Mouse (Mus musculus): Measurements from ENCODE around the gene Kbtbd2. TPM values are rescaled to one million over a fixed set of nuclear protein-coding genes. Genes with fewer than 3 reads are reported as not detected.

Kbtbd2 gene
- polyA plus RNA-seq, 1 experiment = 11.6 TPM

DNA sequence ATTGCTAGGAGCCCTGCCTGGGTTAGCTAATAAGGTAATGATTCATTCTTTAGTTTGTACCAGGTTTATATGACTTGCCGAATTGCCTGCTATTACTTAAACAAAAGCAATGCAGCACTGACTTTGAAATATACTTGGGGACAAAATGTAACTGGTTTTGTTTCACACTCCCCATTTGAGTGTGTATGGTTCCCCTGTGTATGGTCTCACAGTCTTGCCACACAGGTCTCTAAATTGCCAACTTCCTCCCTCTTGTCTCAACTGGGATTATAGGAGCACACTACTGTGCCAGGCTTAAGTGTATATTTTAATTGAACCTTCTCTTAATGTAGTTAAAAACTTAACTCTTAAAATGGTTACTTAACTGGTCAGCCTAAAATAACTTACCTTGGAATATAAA lies 38.3 kb downstream of the Kbtbd2 start:
- H3ac ChIP-seq (ENCODE audit: control insufficient read depth, insufficient read length) = no peak overlapping the region
- H3K36me3 ChIP-seq (ENCODE audit: control insufficient read depth, insufficient read depth) = peaks cover 25% of the 10 kb centered on the region
- TF ChIP-seq POLR2A (IDR thresholded peaks at IDR 0.05; ENCODE audit: insufficient read length, low read depth) (no peak), USF1 (IDR thresholded peaks at IDR 0.05; ENCODE audit: low read depth) (no peak), REST (IDR thresholded peaks at IDR 0.05; ENCODE audit: insufficient read depth, insufficient read length) (no peak), SRF (IDR thresholded peaks at IDR 0.05; ENCODE audit: control insufficient read depth, insufficient read length, low read depth) (no peak), E2F4 (IDR thresholded peaks at IDR 0.05; ENCODE audit: insufficient read depth) (no peak), POLR2AphosphoS2 (IDR thresholded peaks at IDR 0.05; ENCODE audit: insufficient read length, low read depth) (no peak), CEBPB (IDR thresholded peaks at IDR 0.05; ENCODE audit: insufficient read depth, poor library complexity, severe bottlenecking) (no peak), TCF3 (IDR thresholded peaks at IDR 0.05; ENCODE audit: insufficient read length, low read depth) (no peak), MAX (IDR thresholded peaks at IDR 0.05; ENCODE audit: low read depth) (no peak), MYOD1 (IDR thresholded peaks at IDR 0.05; ENCODE audit: control insufficient read depth in 1 of 3, insufficient read length in 2 of 3, low read depth in 2 of 3) (no peak), MYOG (IDR thresholded peaks at IDR 0.05; ENCODE audit: control insufficient read depth in 1 of 3, insufficient read depth in 1 of 3, insufficient read length in 2 of 3, low read depth in 2 of 3) (no peak), TCF12 (IDR thresholded peaks at IDR 0.05; ENCODE audit: insufficient read depth, poor library complexity, severe bottlenecking) (no peak)

DNA sequence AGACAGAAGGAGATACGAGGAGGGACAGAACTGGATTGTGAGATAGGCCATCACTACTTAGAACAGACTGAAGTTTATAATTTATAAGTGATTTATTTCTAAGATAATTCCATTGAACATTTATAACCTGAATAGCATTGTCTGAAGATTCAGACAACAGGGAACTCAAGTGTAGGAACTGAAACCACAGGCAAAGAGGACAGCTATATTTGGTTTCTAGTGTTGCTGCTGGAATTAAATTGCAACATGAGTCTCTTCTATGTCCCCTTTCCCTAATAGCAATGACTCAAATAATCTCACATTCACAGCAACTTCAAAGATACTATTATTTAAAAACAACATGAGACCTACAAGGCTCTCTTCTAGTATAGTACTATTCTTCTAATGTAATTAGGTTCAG lies 41.5 kb downstream of the Kbtbd2 start:
- peaks cover 37% of the 10 kb centered on the region for H3K36me3 ChIP-seq (ENCODE audit: control insufficient read depth, insufficient read depth)

More for the DNA sequence above, 38.3 kb downstream of the Kbtbd2 start:
- Histone ChIP-seq H3K4me3 (no peak overlapping the region), H3K27me3 (ENCODE audit: control insufficient read depth, insufficient read depth, insufficient read length) (no peaks in the 10 kb centered on the region), H3K79me2 (ENCODE audit: control insufficient read depth, insufficient read depth) (no peaks in the 10 kb centered on the region), H3K4me2 (ENCODE audit: low read depth) (no peak overlapping the region)

DNA sequence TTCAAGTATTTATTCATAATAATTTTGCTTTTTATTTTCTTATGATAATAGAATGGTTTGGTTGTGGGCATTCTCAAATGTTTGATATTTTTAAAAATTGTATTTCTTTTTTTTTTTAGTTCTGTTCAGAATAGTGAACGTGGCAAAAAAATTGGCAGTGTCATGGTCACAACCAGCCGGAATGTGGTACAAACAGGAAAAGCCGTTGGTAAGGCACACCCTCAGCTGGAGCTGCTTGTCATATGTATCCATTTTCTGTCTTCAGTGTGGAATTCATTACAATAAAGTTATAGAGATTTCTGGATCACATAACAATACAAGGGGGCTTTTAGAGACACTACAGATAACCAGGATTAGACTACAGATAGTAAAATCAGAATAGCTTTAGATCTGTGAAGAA lies 43.9 kb downstream of the Kbtbd2 start:
- H3K4me3 ChIP-seq = no peak overlapping the region
- no peaks in the 10 kb centered on the region for H3K27me3 ChIP-seq (ENCODE audit: control insufficient read depth, insufficient read depth, insufficient read length)
- TF ChIP-seq E2F4 (IDR thresholded peaks at IDR 0.05; ENCODE audit: insufficient read depth) = no peak
- no peak for TF ChIP-seq MYOD1 (IDR thresholded peaks at IDR 0.05; ENCODE audit: control insufficient read depth in 1 of 3, insufficient read length in 2 of 3, low read depth in 2 of 3)
- no peak for TF ChIP-seq POLR2A (IDR thresholded peaks at IDR 0.05; ENCODE audit: insufficient read length, low read depth)
- TF ChIP-seq REST (IDR thresholded peaks at IDR 0.05; ENCODE audit: insufficient read depth, insufficient read length) = no peak
- TF ChIP-seq MAX (IDR thresholded peaks at IDR 0.05; ENCODE audit: low read depth) = no peak
- no peak for TF ChIP-seq CEBPB (IDR thresholded peaks at IDR 0.05; ENCODE audit: insufficient read depth, poor library complexity, severe bottlenecking)
- TF ChIP-seq TCF12 (IDR thresholded peaks at IDR 0.05; ENCODE audit: insufficient read depth, poor library complexity, severe bottlenecking) = no peak
- TF ChIP-seq TCF3 (IDR thresholded peaks at IDR 0.05; ENCODE audit: insufficient read length, low read depth) = no peak
- no peak for TF ChIP-seq USF1 (IDR thresholded peaks at IDR 0.05; ENCODE audit: low read depth)
- TF ChIP-seq POLR2AphosphoS2 (IDR thresholded peaks at IDR 0.05; ENCODE audit: insufficient read length, low read depth) = no peak
- TF ChIP-seq MYOG (IDR thresholded peaks at IDR 0.05; ENCODE audit: control insufficient read depth in 1 of 3, insufficient read depth in 1 of 3, insufficient read length in 2 of 3, low read depth in 2 of 3) = no peak
- TF ChIP-seq SRF (IDR thresholded peaks at IDR 0.05; ENCODE audit: control insufficient read depth, insufficient read length, low read depth) = no peak
- no peak overlapping the region for H3K4me2 ChIP-seq (ENCODE audit: low read depth)
- H3K36me3 ChIP-seq (ENCODE audit: control insufficient read depth, insufficient read depth) = peaks cover 39% of the 10 kb centered on the region
- no peaks in the 10 kb centered on the region for H3K79me2 ChIP-seq (ENCODE audit: control insufficient read depth, insufficient read depth)
- H3ac ChIP-seq (ENCODE audit: control insufficient read depth, insufficient read length) = no peak overlapping the region

More for the DNA sequence above, 41.5 kb downstream of the Kbtbd2 start:
- Histone ChIP-seq H3K4me2 (ENCODE audit: low read depth) (no peak overlapping the region), H3ac (ENCODE audit: control insufficient read depth, insufficient read length) (no peak overlapping the region), H3K79me2 (ENCODE audit: control insufficient read depth, insufficient read depth) (no peaks in the 10 kb centered on the region), H3K27me3 (ENCODE audit: control insufficient read depth, insufficient read depth, insufficient read length) (no peaks in the 10 kb centered on the region), H3K4me3 (no peak overlapping the region)
- no peak for TF ChIP-seq USF1 (IDR thresholded peaks at IDR 0.05; ENCODE audit: low read depth)
- TF ChIP-seq MYOD1 (IDR thresholded peaks at IDR 0.05; ENCODE audit: control insufficient read depth in 1 of 3, insufficient read length in 2 of 3, low read depth in 2 of 3) = no peak
- no peak for TF ChIP-seq E2F4 (IDR thresholded peaks at IDR 0.05; ENCODE audit: insufficient read depth)
- no peak for TF ChIP-seq TCF3 (IDR thresholded peaks at IDR 0.05; ENCODE audit: insufficient read length, low read depth)

DNA sequence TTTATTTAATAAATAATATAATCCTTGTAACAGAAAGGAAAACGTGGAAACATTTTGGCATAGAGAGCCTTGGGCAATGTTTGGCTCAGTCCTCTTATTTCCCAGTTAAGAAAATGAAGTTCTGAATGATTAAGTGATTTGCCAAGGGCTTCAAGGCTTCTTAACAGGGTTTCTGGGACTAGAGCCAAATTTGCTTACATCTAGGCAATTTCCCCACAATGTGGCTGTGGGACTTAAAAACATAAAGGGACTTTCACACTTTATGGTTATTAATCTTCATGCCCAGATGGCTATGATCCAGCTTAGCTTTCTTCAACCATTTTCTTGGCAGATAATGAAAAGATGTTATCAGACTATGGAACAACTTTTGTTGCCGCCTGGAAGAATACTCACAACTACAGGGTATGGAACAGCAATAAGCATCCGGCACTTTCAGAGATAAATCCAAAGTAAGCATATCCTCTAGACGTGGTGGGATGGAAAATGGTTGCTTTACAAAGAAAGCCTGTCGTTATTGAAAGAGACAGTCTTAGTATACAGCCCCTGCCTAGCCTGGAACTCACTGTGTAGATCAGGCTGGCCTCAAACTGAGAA lies 51.6 kb downstream of the Kbtbd2 start:
- no peaks in the 10 kb centered on the region for H3K79me2 ChIP-seq (ENCODE audit: control insufficient read depth, insufficient read depth)
- no peak overlapping the region for H3ac ChIP-seq (ENCODE audit: control insufficient read depth, insufficient read length)
- TF ChIP-seq REST (IDR thresholded peaks at IDR 0.05; ENCODE audit: insufficient read depth, insufficient read length) = no peak
- no peak for TF ChIP-seq MAX (IDR thresholded peaks at IDR 0.05; ENCODE audit: low read depth)
- TF ChIP-seq SRF (IDR thresholded peaks at IDR 0.05; ENCODE audit: control insufficient read depth, insufficient read length, low read depth) = no peak
- no peak for TF ChIP-seq POLR2A (IDR thresholded peaks at IDR 0.05; ENCODE audit: insufficient read length, low read depth)
- no peak for TF ChIP-seq E2F4 (IDR thresholded peaks at IDR 0.05; ENCODE audit: insufficient read depth)
- no peak overlapping the region for H3K4me3 ChIP-seq
- no peak overlapping the region for H3K4me2 ChIP-seq (ENCODE audit: low read depth)
- H3K27me3 ChIP-seq (ENCODE audit: control insufficient read depth, insufficient read depth, insufficient read length) = no peaks in the 10 kb centered on the region
- H3K36me3 ChIP-seq (ENCODE audit: control insufficient read depth, insufficient read depth) = peaks cover 10% of the 10 kb centered on the region

DNA sequence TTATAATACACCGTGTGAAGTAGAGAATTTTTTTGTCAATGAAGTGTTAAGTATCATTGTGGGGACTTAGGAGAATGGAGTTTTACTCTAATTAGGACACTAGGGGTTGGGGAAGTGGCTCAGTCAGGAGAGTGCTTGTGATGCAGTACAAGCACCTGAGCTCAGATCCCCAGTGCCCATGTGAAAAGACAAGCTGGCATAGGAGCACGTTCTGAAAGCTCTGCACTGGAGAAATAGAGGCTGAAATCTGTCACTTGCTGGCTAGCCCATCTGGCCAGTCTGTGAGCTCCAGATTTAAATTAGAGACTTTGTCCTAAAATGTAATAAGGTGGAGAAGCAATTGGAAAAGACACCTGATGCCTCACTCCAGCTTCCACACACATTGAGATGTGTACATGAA lies 65.1 kb downstream of the Kbtbd2 start:
- H3K79me2 ChIP-seq (ENCODE audit: control insufficient read depth, insufficient read depth) = no peaks in the 10 kb centered on the region
- no peaks in the 10 kb centered on the region for H3K27me3 ChIP-seq (ENCODE audit: control insufficient read depth, insufficient read depth, insufficient read length)
- no peak overlapping the region for H3K4me2 ChIP-seq (ENCODE audit: low read depth)
- peaks cover 52% of the 10 kb centered on the region for H3K36me3 ChIP-seq (ENCODE audit: control insufficient read depth, insufficient read depth)
- TF ChIP-seq TCF3 (IDR thresholded peaks at IDR 0.05; ENCODE audit: insufficient read length, low read depth) = no peak
- no peak for TF ChIP-seq TCF12 (IDR thresholded peaks at IDR 0.05; ENCODE audit: insufficient read depth, poor library complexity, severe bottlenecking)
- TF ChIP-seq SRF (IDR thresholded peaks at IDR 0.05; ENCODE audit: control insufficient read depth, insufficient read length, low read depth) = no peak
- TF ChIP-seq E2F4 (IDR thresholded peaks at IDR 0.05; ENCODE audit: insufficient read depth) = no peak
- no peak for TF ChIP-seq MYOD1 (IDR thresholded peaks at IDR 0.05; ENCODE audit: control insufficient read depth in 1 of 3, insufficient read length in 2 of 3, low read depth in 2 of 3)
- no peak for TF ChIP-seq MYOG (IDR thresholded peaks at IDR 0.05; ENCODE audit: control insufficient read depth in 1 of 3, insufficient read depth in 1 of 3, insufficient read length in 2 of 3, low read depth in 2 of 3)
- TF ChIP-seq POLR2A (IDR thresholded peaks at IDR 0.05; ENCODE audit: insufficient read length, low read depth) = no peak
- no peak for TF ChIP-seq POLR2AphosphoS2 (IDR thresholded peaks at IDR 0.05; ENCODE audit: insufficient read length, low read depth)
- no peak overlapping the region for H3K4me3 ChIP-seq
- no peak overlapping the region for H3ac ChIP-seq (ENCODE audit: control insufficient read depth, insufficient read length)

Other genes starting within 250 kb of the Kbtbd2 start
- 0.41 TPM for gene Pde1c, start 228.7 kb downstream of the Kbtbd2 start, polyA plus RNA-seq (2012; fragmentation: generic; extraction: Trizol)
- 38.8 TPM for gene Lsm5, start 93.1 kb downstream of the Kbtbd2 start, polyA plus RNA-seq (2012; fragmentation: generic; extraction: Trizol)
- 1.8 TPM for gene Avl9, start 82.9 kb downstream of the Kbtbd2 start, polyA plus RNA-seq (2012; fragmentation: generic; extraction: Trizol)
- gene Fkbp9, start 34.2 kb upstream of the Kbtbd2 start, polyA plus RNA-seq (2012; fragmentation: generic; extraction: Trizol) = 91.6 TPM
- gene Nt5c3, start 126.1 kb upstream of the Kbtbd2 start, polyA plus RNA-seq (2012; fragmentation: generic; extraction: Trizol) = 9.9 TPM
- 0.02 TPM for gene Vmn1r4, start 126.2 kb upstream of the Kbtbd2 start, polyA plus RNA-seq (2012; fragmentation: generic; extraction: Trizol)
- gene Vmn1r5, start 172.5 kb upstream of the Kbtbd2 start, polyA plus RNA-seq (2012; fragmentation: generic; extraction: Trizol) = not detected
- gene Vmn1r6, start 199.4 kb upstream of the Kbtbd2 start, polyA plus RNA-seq (2012; fragmentation: generic; extraction: Trizol) = not detected
- gene Vmn1r7, start 227.5 kb upstream of the Kbtbd2 start, polyA plus RNA-seq (2012; fragmentation: generic; extraction: Trizol) = not detected
- gene Vmn1r8, start 234.5 kb upstream of the Kbtbd2 start, polyA plus RNA-seq (2012; fragmentation: generic; extraction: Trizol) = not detected